Mouse (Mus musculus): ENCODE data around the gene Kirrel. TPM values are rescaled to one million over a fixed set of nuclear protein-coding genes. Genes with fewer than 3 reads are reported as not detected.

Gene Kirrel
- polyA plus RNA-seq, 1 experiment from 2014 or later: 0.71 TPM

- no peak overlapping the region for H3K4me3 ChIP-seq (ENCODE audit: low read depth, low read length)
- H3K4me2 ChIP-seq (ENCODE audit: low read depth, low read length): no peak overlapping the region
- H3K27ac ChIP-seq (ENCODE audit: low read length): no peak overlapping the region
- no peaks in the 10 kb centered on the region for H3K27me3 ChIP-seq (ENCODE audit: control insufficient read depth, insufficient read depth, low read depth, low read length)
- H3K9me3 ChIP-seq (replicated peaks; ENCODE audit: control insufficient read depth, low read length): no peaks in the 10 kb centered on the region
- H3K36me3 ChIP-seq (ENCODE audit: control insufficient read depth, insufficient read depth): no peaks in the 10 kb centered on the region
- no peaks in the 10 kb centered on the region for H3K4me1 ChIP-seq (ENCODE audit: control insufficient read depth, low read depth, low read length)
- no peak for ATAC-seq (ENCODE audit: low read depth)
- H3K9ac ChIP-seq (ENCODE audit: low read depth, low read length): no peak overlapping the region
- WGBS (ENCODE audit: insufficient replicate concordance): 77% methylated on average over 7 of the region's 7 CpGs
Measured at GRCm38 (mm10) chr3:87087146-87087545, 87.4 kb downstream of the Kirrel start.

GRCm38 (mm10) chr3:87082235-87082634 is 92.3 kb downstream of the Kirrel start:
- Histone ChIP-seq H3K27ac (ENCODE audit: low read length) (no peak overlapping the region), H3K4me1 (ENCODE audit: control insufficient read depth, low read depth, low read length) (no peaks in the 10 kb centered on the region), H3K9me3 (replicated peaks; ENCODE audit: control insufficient read depth, low read length) (no peaks in the 10 kb centered on the region), H3K27me3 (ENCODE audit: control insufficient read depth, insufficient read depth, low read depth, low read length) (no peaks in the 10 kb centered on the region), H3K9ac (ENCODE audit: low read depth, low read length) (no peak overlapping the region), H3K4me2 (ENCODE audit: low read depth, low read length) (no peak overlapping the region), H3K36me3 (ENCODE audit: control insufficient read depth, insufficient read depth) (no peaks in the 10 kb centered on the region), H3K4me3 (ENCODE audit: low read depth, low read length) (no peak overlapping the region)
- 47% methylated on average over 3 of the region's 3 CpGs for WGBS (ENCODE audit: insufficient replicate concordance)
- no peak for ATAC-seq (ENCODE audit: low read depth)

GRCm38 (mm10) chr3:87079751-87080150 is 94.8 kb downstream of the Kirrel start:
- Histone ChIP-seq H3K27ac (ENCODE audit: low read length) (no peak overlapping the region), H3K4me1 (ENCODE audit: control insufficient read depth, low read depth, low read length) (no peaks in the 10 kb centered on the region), H3K4me3 (ENCODE audit: low read depth, low read length) (no peak overlapping the region), H3K27me3 (ENCODE audit: control insufficient read depth, insufficient read depth, low read depth, low read length) (no peaks in the 10 kb centered on the region), H3K4me2 (ENCODE audit: low read depth, low read length) (no peak overlapping the region), H3K9me3 (replicated peaks; ENCODE audit: control insufficient read depth, low read length) (no peaks in the 10 kb centered on the region), H3K36me3 (ENCODE audit: control insufficient read depth, insufficient read depth) (no peaks in the 10 kb centered on the region), H3K9ac (ENCODE audit: low read depth, low read length) (no peak overlapping the region)
- 59% methylated on average over 4 of the region's 4 CpGs for WGBS (ENCODE audit: insufficient replicate concordance)
- no peak for ATAC-seq (ENCODE audit: low read depth)

GRCm38 (mm10) chr3:87079301-87079700 is 95.2 kb downstream of the Kirrel start:
- no peak for ATAC-seq (ENCODE audit: low read depth)
- H3K27ac ChIP-seq (ENCODE audit: low read length): no peak overlapping the region
- H3K9ac ChIP-seq (ENCODE audit: low read depth, low read length): no peak overlapping the region
- H3K4me3 ChIP-seq (ENCODE audit: low read depth, low read length): no peak overlapping the region
- H3K36me3 ChIP-seq (ENCODE audit: control insufficient read depth, insufficient read depth): no peaks in the 10 kb centered on the region
- no peaks in the 10 kb centered on the region for H3K9me3 ChIP-seq (replicated peaks; ENCODE audit: control insufficient read depth, low read length)
- H3K27me3 ChIP-seq (ENCODE audit: control insufficient read depth, insufficient read depth, low read depth, low read length): no peaks in the 10 kb centered on the region
- WGBS (ENCODE audit: insufficient replicate concordance): 71% methylated on average over 7 of the region's 7 CpGs
- H3K4me2 ChIP-seq (ENCODE audit: low read depth, low read length): no peak overlapping the region
- no peaks in the 10 kb centered on the region for H3K4me1 ChIP-seq (ENCODE audit: control insufficient read depth, low read depth, low read length)

GRCm38 (mm10) chr3:87077681-87078080 is 96.9 kb downstream of the Kirrel start:
- H3K9me3 ChIP-seq (replicated peaks; ENCODE audit: control insufficient read depth, low read length): no peaks in the 10 kb centered on the region
- no peak overlapping the region for H3K4me2 ChIP-seq (ENCODE audit: low read depth, low read length)
- H3K9ac ChIP-seq (ENCODE audit: low read depth, low read length): no peak overlapping the region
- no peak overlapping the region for H3K27ac ChIP-seq (ENCODE audit: low read length)
- no peak overlapping the region for H3K4me3 ChIP-seq (ENCODE audit: low read depth, low read length)
- WGBS (ENCODE audit: insufficient replicate concordance): 64% methylated on average over 9 of the region's 9 CpGs
- no peak for ATAC-seq (ENCODE audit: low read depth)
- no peaks in the 10 kb centered on the region for H3K27me3 ChIP-seq (ENCODE audit: control insufficient read depth, insufficient read depth, low read depth, low read length)
- no peaks in the 10 kb centered on the region for H3K4me1 ChIP-seq (ENCODE audit: control insufficient read depth, low read depth, low read length)
- no peaks in the 10 kb centered on the region for H3K36me3 ChIP-seq (ENCODE audit: control insufficient read depth, insufficient read depth)

GRCm38 (mm10) chr3:87076899-87077298 is 97.6 kb downstream of the Kirrel start:
- Histone ChIP-seq H3K9me3 (replicated peaks; ENCODE audit: control insufficient read depth, low read length) (no peaks in the 10 kb centered on the region), H3K4me3 (ENCODE audit: low read depth, low read length) (no peak overlapping the region), H3K36me3 (ENCODE audit: control insufficient read depth, insufficient read depth) (no peaks in the 10 kb centered on the region), H3K27ac (ENCODE audit: low read length) (no peak overlapping the region), H3K4me2 (ENCODE audit: low read depth, low read length) (no peak overlapping the region), H3K9ac (ENCODE audit: low read depth, low read length) (no peak overlapping the region), H3K4me1 (ENCODE audit: control insufficient read depth, low read depth, low read length) (no peaks in the 10 kb centered on the region), H3K27me3 (ENCODE audit: control insufficient read depth, insufficient read depth, low read depth, low read length) (no peaks in the 10 kb centered on the region)
- no peak for ATAC-seq (ENCODE audit: low read depth)
- 56% methylated on average over 5 of the region's 5 CpGs for WGBS (ENCODE audit: insufficient replicate concordance)

- ATAC-seq (ENCODE audit: low read depth): no peak
- Histone ChIP-seq H3K4me2 (ENCODE audit: low read depth, low read length) (no peak overlapping the region), H3K27me3 (ENCODE audit: control insufficient read depth, insufficient read depth, low read depth, low read length) (no peaks in the 10 kb centered on the region), H3K4me3 (ENCODE audit: low read depth, low read length) (no peak overlapping the region), H3K9me3 (replicated peaks; ENCODE audit: control insufficient read depth, low read length) (no peaks in the 10 kb centered on the region), H3K4me1 (ENCODE audit: control insufficient read depth, low read depth, low read length) (no peaks in the 10 kb centered on the region), H3K36me3 (ENCODE audit: control insufficient read depth, insufficient read depth) (no peaks in the 10 kb centered on the region), H3K9ac (ENCODE audit: low read depth, low read length) (no peak overlapping the region), H3K27ac (ENCODE audit: low read length) (no peak overlapping the region)
- WGBS (ENCODE audit: insufficient replicate concordance): 72% methylated on average over 7 of the region's 7 CpGs
Measured at GRCm38 (mm10) chr3:87076161-87076560, 98.4 kb downstream of the Kirrel start.

GRCm38 (mm10) chr3:87072612-87073515 is 101.7 kb downstream of the Kirrel start:
- no peak overlapping the region for H3K4me3 ChIP-seq (ENCODE audit: low read depth, low read length)
- ATAC-seq (ENCODE audit: low read depth): no peak
- no peaks in the 10 kb centered on the region for H3K36me3 ChIP-seq (ENCODE audit: control insufficient read depth, insufficient read depth)
- H3K27ac ChIP-seq (ENCODE audit: low read length): no peak overlapping the region
- no peak overlapping the region for H3K9ac ChIP-seq (ENCODE audit: low read depth, low read length)
- no peaks in the 10 kb centered on the region for H3K9me3 ChIP-seq (replicated peaks; ENCODE audit: control insufficient read depth, low read length)
- no peak overlapping the region for H3K4me2 ChIP-seq (ENCODE audit: low read depth, low read length)
- H3K27me3 ChIP-seq (ENCODE audit: control insufficient read depth, insufficient read depth, low read depth, low read length): no peaks in the 10 kb centered on the region
- no peaks in the 10 kb centered on the region for H3K4me1 ChIP-seq (ENCODE audit: control insufficient read depth, low read depth, low read length)
- WGBS (ENCODE audit: insufficient replicate concordance): 51% methylated on average over 13 of the region's 13 CpGs

GRCm38 (mm10) chr3:87072191-87072590 is 102.4 kb downstream of the Kirrel start:
- no peaks in the 10 kb centered on the region for H3K36me3 ChIP-seq (ENCODE audit: control insufficient read depth, insufficient read depth)
- ATAC-seq (ENCODE audit: low read depth): no peak
- H3K4me2 ChIP-seq (ENCODE audit: low read depth, low read length): no peak overlapping the region
- H3K9me3 ChIP-seq (replicated peaks; ENCODE audit: control insufficient read depth, low read length): no peaks in the 10 kb centered on the region
- no peak overlapping the region for H3K9ac ChIP-seq (ENCODE audit: low read depth, low read length)
- H3K27me3 ChIP-seq (ENCODE audit: control insufficient read depth, insufficient read depth, low read depth, low read length): no peaks in the 10 kb centered on the region
- H3K27ac ChIP-seq (ENCODE audit: low read length): no peak overlapping the region
- 49% methylated on average over 3 of the region's 3 CpGs for WGBS (ENCODE audit: insufficient replicate concordance)
- H3K4me1 ChIP-seq (ENCODE audit: control insufficient read depth, low read depth, low read length): no peaks in the 10 kb centered on the region
- no peak overlapping the region for H3K4me3 ChIP-seq (ENCODE audit: low read depth, low read length)
